Mouse (Mus musculus) kidney, adult 2 months (tissue): Measurements from ENCODE around the gene Cipc.

ENCODE experiments used
- CTCF ChIP-seq: fragments of 200-500 bp; conservative IDR thresholded peaks from 2 replicates; pipeline ENCODE4 v1.5.1; 2011; ENCODE audit warnings: low read depth, mild to moderate bottlenecking, control low read depth, low read length, moderate library complexity, mixed read lengths; ENCODE audit not compliant: insufficient read depth, insufficient read length
- POLR2A ChIP-seq: fragments of 200-500 bp; IDR thresholded peaks from one replicate; pipeline ENCODE4 v1.6.1; 2011; ENCODE audit warnings: low read depth, low read length, control low read depth

GRCm38 (mm10) chr12:86923837-86924236 is 23.0 kb upstream of the Cipc start:
- TF ChIP-seq CTCF, result peak; percentile 99; the same call in 1 of the 2 replicates
- TF ChIP-seq POLR2A, result no peak
